Mouse (Mus musculus): Measurements from ENCODE around the gene Mrpl46. TPM values are rescaled to one million over a fixed set of nuclear protein-coding genes. Genes with fewer than 3 reads are reported as not detected.

Mrpl46 gene
- polyA plus RNA-seq, 1 experiment from 2014 or later, result 54.5 TPM

Other genes starting within 250 kb of the Mrpl46 start
- gene Ntrk3, start 45.5 kb downstream of the Mrpl46 start, polyA plus RNA-seq (2015; fragmentation: Nextera tagmentation; extraction: Ambion mirVana), result 21.7 and 24.7 TPM in 2 replicates
- gene Mrps11, start 412 bp downstream of the Mrpl46 start, polyA plus RNA-seq (2015; fragmentation: Nextera tagmentation; extraction: Ambion mirVana), result 61.9 and 69.2 TPM in 2 replicates
- 14.0 and 14.1 TPM in 2 replicates for gene Det1, start 63.7 kb upstream of the Mrpl46 start, polyA plus RNA-seq (2015; fragmentation: Nextera tagmentation; extraction: Ambion mirVana)
- gene Aen, start 112.3 kb upstream of the Mrpl46 start, polyA plus RNA-seq (2015; fragmentation: Nextera tagmentation; extraction: Ambion mirVana), result 48.5 and 54.0 TPM in 2 replicates
- 1.1 and 2.7 TPM in 2 replicates for gene Isg20, start 129.9 kb upstream of the Mrpl46 start, polyA plus RNA-seq (2015; fragmentation: Nextera tagmentation; extraction: Ambion mirVana)

Measured in midbrain, embryonic 16.5 days (tissue).